Mouse (Mus musculus) midbrain, postnatal 0 days (tissue): ENCODE measurements around the gene Gm39566. TPM values are rescaled to one million over a fixed set of nuclear protein-coding genes. Genes with fewer than 3 reads are reported as not detected.

Source experiments
- ATAC-seq: fragments of 200-750 bp; cut with Nextera tagmentation; 2 replicates; pipeline ENCODE4 v1.8.0; 2017; ENCODE audit warnings: moderate number of reproducible peaks, mild to moderate bottlenecking, moderate TSS enrichment, moderate library complexity; ENCODE audit not compliant: low FRiP score
- DNase-seq: peaks from one replicate; pipeline ENCODE4 v3.0.0-alpha.2; 2015; ENCODE audit warnings: low spot score
- H3K27ac ChIP-seq: fragments of 300-500 bp; sonication (generic); 2 replicates; pipeline ENCODE4 v1.5.1; 2014; ENCODE audit warnings: low read depth, mild to moderate bottlenecking, low read length, mixed read lengths
- H3K27me3 ChIP-seq: fragments of 300-500 bp; sonication (generic); 2 replicates; pipeline ENCODE4 v1.6.1; 2014; ENCODE audit warnings: low read length, control low read depth, mixed read lengths; ENCODE audit not compliant: insufficient read depth
- H3K36me3 ChIP-seq: fragments of 300-500 bp; sonication (generic); 2 replicates; pipeline ENCODE4 v1.6.1; 2014; ENCODE audit warnings: low read length, control low read depth, mixed read lengths; ENCODE audit not compliant: insufficient read depth
- H3K4me1 ChIP-seq: fragments of 300-500 bp; sonication (generic); 2 replicates; pipeline ENCODE4 v1.6.1; 2014; ENCODE audit warnings: mild to moderate bottlenecking, control low read depth, antibody characterized with exemption, low read length, mixed read lengths; ENCODE audit not compliant: insufficient read depth
- H3K4me2 ChIP-seq: fragments of 300-500 bp; sonication (generic); 2 replicates; pipeline ENCODE4 v1.6.1; 2014; ENCODE audit warnings: low read depth, mild to moderate bottlenecking, low read length, mixed read lengths; ENCODE audit not compliant: poor library complexity, severe bottlenecking
- H3K4me3 ChIP-seq: fragments of 300-500 bp; sonication (generic); 2 replicates; pipeline ENCODE4 v1.5.1; 2014; ENCODE audit warnings: low read depth, mild to moderate bottlenecking, low read length, moderate library complexity
- H3K9ac ChIP-seq: fragments of 300-500 bp; sonication (generic); replicated peaks from 2 replicates; pipeline ENCODE4 v1.6.1; 2014; ENCODE audit warnings: mild to moderate bottlenecking, low read length, moderate library complexity, mixed read lengths; ENCODE audit not compliant: poor library complexity, severe bottlenecking
- H3K9me3 ChIP-seq: fragments of 300-500 bp; sonication (generic); 2 replicates; pipeline ENCODE4 v1.6.1; 2016; ENCODE audit warnings: low read length, control low read depth
- CTCF ChIP-seq: IDR thresholded peaks from 2 replicates; pipeline ENCODE4 v1.5.1; 2016; ENCODE audit warnings: antibody characterized with exemption, mild to moderate bottlenecking
- WGBS: fragments of 180-500 bp; shearing (Covaris S2); extraction: QIAGEN DNeasy Blood & Tissue Kit; methylation state at CpG from one replicate; pipeline ENCODE4 v1.1.7; 2014; 5-methylcytosine and 5-hydroxymethylcytosine counted together
- polyA plus RNA-seq: library from polyadenylated mRNA; unstranded; fragments of >200 nt; fragmentation: Nextera tagmentation; extraction: Ambion mirVana; gene quantifications from 2 replicates; pipeline ENCODE4 v1.2.1, GENCODE M21; 2015
- total RNA-seq: library from RNA; depleted of rRNA; stranded (reverse); fragments of >200 nt; gene quantifications from 2 replicates; pipeline ENCODE4 v1.2.3, GENCODE M21; 2014

The Gm39566 gene
- total and polyA plus RNA-seq, 2 experiments from 2014 or later: not detected

- Histone ChIP-seq H3K9ac (no peak overlapping the region), H3K36me3 (peaks cover 65% of the 10 kb centered on the region), H3K27ac (no peak overlapping the region), H3K27me3 (no peaks in the 10 kb centered on the region), H3K9me3 (no peaks in the 10 kb centered on the region), H3K4me3 (no peak overlapping the region), H3K4me2 (no peak overlapping the region), H3K4me1 (peaks cover 4% of the 10 kb centered on the region; the same call in 1 of the 2 replicates)
- no peak for TF ChIP-seq CTCF
- no peak for DNase-seq
- ATAC-seq: no peak
- WGBS: 62% methylated on average over 5 of the region's 5 CpGs
Observed at GRCm38 (mm10) chr11:69828832-69829231, 13.7 kb upstream of the Gm39566 start.

- WGBS: 72% methylated on average over 2 of the region's 2 CpGs
- ATAC-seq: no peak
- no peak for DNase-seq
- Histone ChIP-seq H3K4me3 (no peak overlapping the region), H3K9me3 (no peaks in the 10 kb centered on the region), H3K4me2 (no peak overlapping the region), H3K27ac (no peak overlapping the region), H3K36me3 (peaks cover 46% of the 10 kb centered on the region), H3K9ac (no peak overlapping the region), H3K4me1 (no peaks in the 10 kb centered on the region), H3K27me3 (no peaks in the 10 kb centered on the region)
- no peak for TF ChIP-seq CTCF
Observed at GRCm38 (mm10) chr11:69823456-69823855, 8.4 kb upstream of the Gm39566 start.

GRCm38 (mm10) chr11:69822080-69822479, 7.0 kb upstream of the Gm39566 start, which contains the start of gene Spem1:
Spem1 (minus strand) TSS chr11:69822180.
- DNase-seq: no peak
- Histone ChIP-seq H3K9me3 (no peaks in the 10 kb centered on the region), H3K36me3 (peaks cover 32% of the 10 kb centered on the region), H3K4me1 (no peaks in the 10 kb centered on the region), H3K4me3 (no peak within 1 kb of the TSS), H3K27me3 (no peaks in the 10 kb centered on the region), H3K27ac (no peak within 1 kb of the TSS), H3K9ac (no peak within 1 kb of the TSS), H3K4me2 (no peak within 1 kb of the TSS)
- ATAC-seq: no peak
- TF ChIP-seq CTCF: no peak
- WGBS: 93% methylated on average over 3 of the region's 3 CpGs

GRCm38 (mm10) chr11:69818871-69819270, 3.8 kb upstream of the Gm39566 start:
- TF ChIP-seq CTCF: no peak
- no peaks in the 10 kb centered on the region for H3K9me3 ChIP-seq
- no peaks in the 10 kb centered on the region for H3K27me3 ChIP-seq
- DNase-seq (no peak), ATAC-seq (no peak)
- H3K9ac ChIP-seq: no peak overlapping the region
- no peak overlapping the region for H3K4me3 ChIP-seq
- WGBS: 90% methylated on average over 8 of the region's 8 CpGs
- no peak overlapping the region for H3K4me2 ChIP-seq
- no peaks in the 10 kb centered on the region for H3K4me1 ChIP-seq
- H3K36me3 ChIP-seq: peaks cover 3% of the 10 kb centered on the region; the same call in 1 of the 2 replicates
- H3K27ac ChIP-seq: no peak overlapping the region

- TF ChIP-seq CTCF: no peak
- WGBS: 76% methylated on average over 2 of the region's 2 CpGs
- Histone ChIP-seq H3K27ac (no peak within 1 kb of the TSS), H3K36me3 (no peaks in the 10 kb centered on the region), H3K4me2 (no peak within 1 kb of the TSS), H3K4me1 (no peaks in the 10 kb centered on the region), H3K27me3 (no peaks in the 10 kb centered on the region), H3K4me3 (no peak within 1 kb of the TSS), H3K9me3 (no peaks in the 10 kb centered on the region), H3K9ac (no peak within 1 kb of the TSS)
- no peak for DNase-seq
- no peak for ATAC-seq
Observed at GRCm38 (mm10) chr11:69818365-69818764, 3.3 kb upstream of the Gm39566 start, which contains the start of gene Spem2. Spem2 (minus strand) TSS chr11:69818465.

- TF ChIP-seq CTCF: no peak
- no peaks in the 10 kb centered on the region for H3K4me1 ChIP-seq
- ATAC-seq (no peak), DNase-seq (no peak)
- H3K4me3 ChIP-seq: no peak overlapping the region
- H3K27me3 ChIP-seq: no peaks in the 10 kb centered on the region
- no peaks in the 10 kb centered on the region for H3K9me3 ChIP-seq
- H3K9ac ChIP-seq: no peak overlapping the region
- H3K36me3 ChIP-seq: no peaks in the 10 kb centered on the region
- no peak overlapping the region for H3K4me2 ChIP-seq
- no peak overlapping the region for H3K27ac ChIP-seq
- 95% methylated on average over 12 of the region's 12 CpGs for WGBS
Observed at GRCm38 (mm10) chr11:69816520-69816919, 1.4 kb upstream of the Gm39566 start.
